Comparison of ENCODE assay signal across 7 mouse cellular contexts in genomic region chr17:46297364-46298219, GRCm38 (mm10). TPM values are rescaled to one million over a fixed set of nuclear protein-coding genes. Genes with fewer than 3 reads are reported as not detected.
A peak's percentile ranks its signal among the peaks of the same experiment; 100 is the strongest.
DNase-seq lines count a peak whose midpoint lies in the region; ATAC-seq and TF ChIP-seq lines count a peak whose summit lies in the region.

Gene Dlk2, plus strand, starts transcription at chr17:46297421.

- under 1% methylated on average over 84 of the region's 86 CpGs for WGBS in lung, embryonic 14.5 days

- H3K9me3 ChIP-seq in lung, embryonic 14.5 days (ENCODE audit: low read depth, low read length): no peaks in the 10 kb centered on the region

- H3K9ac ChIP-seq in lung, embryonic 14.5 days: peak within 1 kb of the TSS; percentile 51

- H3K36me3 ChIP-seq in lung, embryonic 14.5 days (ENCODE audit: insufficient read depth): no peaks in the 10 kb centered on the region
- no peaks in the 10 kb centered on the region for H3K36me3 ChIP-seq in myocyte (ENCODE audit: control insufficient read depth, insufficient read depth)

- H3K79me2 ChIP-seq in myocyte (ENCODE audit: control insufficient read depth, insufficient read depth): no peaks in the 10 kb centered on the region

- peak within 1 kb of the TSS; percentile 1 for H3ac ChIP-seq in myocyte (ENCODE audit: control insufficient read depth, insufficient read length)

- peaks cover 7% of the 10 kb centered on the region; the same call in 1 of the 2 replicates for H3K4me1 ChIP-seq in lung, embryonic 14.5 days (ENCODE audit: insufficient read depth)

- no peak within 1 kb of the TSS for H3K27ac ChIP-seq in lung, embryonic 14.5 days (ENCODE audit: low read depth)

- peak within 1 kb of the TSS; percentile 100 for H3K4me2 ChIP-seq in lung, embryonic 14.5 days
- H3K4me2 ChIP-seq in myocyte (ENCODE audit: low read depth): peak within 1 kb of the TSS; percentile 90

- no peak for TF ChIP-seq CTCF in lung, embryonic 14.5 days (IDR thresholded peaks at IDR 0.05; ENCODE audit: low read depth)

- no peak for TF ChIP-seq POLR2A in myocyte (IDR thresholded peaks at IDR 0.05; ENCODE audit: insufficient read length, low read depth)

- peak; percentile 32; the same call in 1 of the 2 replicates for ATAC-seq in lung, embryonic 14.5 days (ENCODE audit: insufficient read depth)
- 0 out of 2 replicates have a peak, but pooled peaks have one; percentile 22 for ATAC-seq in common myeloid progenitor, adult 5-6 weeks (replicated peaks; ENCODE audit: low read depth, poor library complexity, severe bottlenecking)

- H3K27me3 ChIP-seq in lung, embryonic 14.5 days (ENCODE audit: insufficient read depth, low read length): peaks cover 59% of the 10 kb centered on the region
- peaks cover 18% of the 10 kb centered on the region for H3K27me3 ChIP-seq in myocyte (ENCODE audit: control insufficient read depth, insufficient read depth, insufficient read length)

- DNase-seq in lung, embryonic 14.5 days: peak; percentile 38
- DNase-seq in lung, postnatal 14 days: no peak
- peak; percentile 68 to 76 for DNase-seq in frontal cortex, postnatal 36 days (ENCODE audit: low spot score in 2 of 2)
- DNase-seq in layer of hippocampus, postnatal 36 days: peak; percentile 45 to 51
- DNase-seq in thymus, postnatal 36 days: no peak

- H3K4me3 ChIP-seq in lung, embryonic 14.5 days (ENCODE audit: low read depth, low read length): peak within 1 kb of the TSS; percentile 61
- peak within 1 kb of the TSS; percentile 19 for H3K4me3 ChIP-seq in myocyte

TF ChIP-seq in myocyte, 11 proteins besides CTCF, POLR2A, EP300 and RAD21:
- TF ChIP-seq REST (IDR thresholded peaks at IDR 0.05; ENCODE audit: insufficient read depth, insufficient read length) (no peak), POLR2AphosphoS2 (IDR thresholded peaks at IDR 0.05; ENCODE audit: insufficient read length, low read depth) (no peak), CEBPB (IDR thresholded peaks at IDR 0.05; ENCODE audit: insufficient read depth, poor library complexity, severe bottlenecking) (no peak), MAX (IDR thresholded peaks at IDR 0.05; ENCODE audit: low read depth) (no peak), MYOD1 (IDR thresholded peaks at IDR 0.05; ENCODE audit: control insufficient read depth in 1 of 3, insufficient read length in 2 of 3, low read depth in 2 of 3) (no peak), E2F4 (IDR thresholded peaks at IDR 0.05; ENCODE audit: insufficient read depth) (no peak)
TF ChIP-seq in myocyte: peak in this region for 0.

RNA-seq across cellular contexts. Expression of gene Dlk2, which starts in this region (rescaled TPM):
- 0.38 and 0.46 TPM in 2 replicates for polyA plus RNA-seq in lung, embryonic 14.5 days (2014; fragmentation: Nextera tagmentation; extraction: Ambion mirVana)
- 0.23 TPM in 1 of 2 replicates, not detected in the other for total RNA-seq in common myeloid progenitor, adult 5-6 weeks (2017)
- 10 to 100 TPM; 46.9 to 52.4 TPM for total RNA-seq in layer of hippocampus, postnatal 36 days (2021)
- polyA plus RNA-seq in myocyte (2012; fragmentation: generic; extraction: Trizol): 1.8 TPM

Comparison
In these comparisons a context has a peak if more than half of its experiments do, and no peak if none do; other contexts are left out.
1. RNA of gene Dlk2 (total RNA-seq): 46.9 to 52.4 TPM in layer of hippocampus, postnatal 36 days; 0.23 TPM in common myeloid progenitor, adult 5-6 weeks; every median in the first group is over 10 times any median in the second.
2. Peak in DNase-seq, ATAC-seq, H3K4me3 ChIP-seq, H3K9ac ChIP-seq and H3K4me2 ChIP-seq in lung, embryonic 14.5 days; RNA of the gene not detected or under 1 TPM.
3. Peak in ATAC-seq in common myeloid progenitor, adult 5-6 weeks; RNA of the gene not detected or under 1 TPM.
4. DNase-seq: peak in frontal cortex, postnatal 36 days (2 of 2) and layer of hippocampus, postnatal 36 days (2 of 2); none in lung, postnatal 14 days (single experiment) and thymus, postnatal 36 days (0 of 2).